Mouse (Mus musculus): Measurements from ENCODE around the gene Dpp7. TPM values are rescaled to one million over a fixed set of nuclear protein-coding genes. Genes with fewer than 3 reads are reported as not detected.

Gene Dpp7
- total and polyA plus RNA-seq, 3 experiments: 16.2 to 21.0 (median 20.9) TPM

DNA sequence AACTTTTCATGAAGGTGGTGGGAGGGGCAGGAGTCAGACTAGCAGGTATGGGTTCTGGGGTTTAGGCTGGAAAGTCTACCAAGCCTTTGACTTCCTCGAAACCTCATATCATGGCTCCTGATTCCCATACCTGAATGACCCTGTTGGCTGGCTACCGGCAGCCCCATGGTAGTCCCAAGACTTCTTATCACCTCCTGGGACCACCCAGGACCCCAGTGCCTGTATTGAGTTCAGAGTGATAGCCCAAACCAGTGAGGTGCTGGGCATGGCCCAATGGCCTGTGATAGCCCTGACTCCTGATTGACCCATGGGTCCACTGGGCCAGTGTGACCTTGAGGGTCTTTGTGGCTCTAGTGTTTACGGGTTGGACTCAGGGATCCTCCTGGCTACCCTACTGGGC, 5.5 kb downstream of the Dpp7 start:
- in situ Hi-C loops (cut with MboI; ENCODE audit: low pct_ligation_motif_present, low pct_unique_long_range_greater_than_20kb, low sequenced_read_pairs): no loop called here

GRCm38 (mm10) chr2:25349499-25349898, 6.7 kb downstream of the Dpp7 start:
- Histone ChIP-seq H3K9ac (ENCODE audit: insufficient read depth, low read depth) (no peak overlapping the region), H3K27ac (ENCODE audit: insufficient read depth, low read depth) (no peak overlapping the region), H3K27me3 (replicated peaks) (no peaks in the 10 kb centered on the region), H3K4me3 (replicated peaks in 1 of 3; ENCODE audit: low read depth in 2 of 3, low read length in 2 of 3, poor library complexity in 1 of 3) (no peak overlapping the region), H3K36me3 (replicated peaks in 1 of 2; ENCODE audit: control insufficient read depth in 1 of 2, insufficient read depth in 1 of 2, low read length in 1 of 2) (peaks cover 92 to 97% of the 10 kb centered on the region in 2 experiments), H3K9me3 (replicated peaks; ENCODE audit: low read length) (no peaks in the 10 kb centered on the region), H3K4me2 (ENCODE audit: insufficient read depth, low read depth, poor library complexity, severe bottlenecking) (no peak overlapping the region), H3K79me2 (replicated peaks; ENCODE audit: control insufficient read depth, extremely low read depth, insufficient read depth, poor library complexity, severe bottlenecking) (no peaks in the 10 kb centered on the region; the same call in 1 of the 2 replicates), H3K4me1 (ENCODE audit: control insufficient read depth in 1 of 2, insufficient read depth in 2 of 2) (peaks cover 0 to 6% of the 10 kb centered on the region in 2 experiments; a peak in 1 of 4 replicates)
- dilution Hi-C loops (cut with MboI; ENCODE audit: extremely low pct_ligation_motif_present, extremely low pct_unique_long_range_greater_than_20kb, low sequenced_read_pairs) (no loop called here), in situ Hi-C loops (cut with MboI; ENCODE audit: low pct_ligation_motif_present, low pct_unique_long_range_greater_than_20kb, low sequenced_read_pairs) (no loop called here)
- no peak for TF ChIP-seq RAD21 (IDR thresholded peaks at IDR 0.05; ENCODE audit: low read depth, low read length)
- TF ChIP-seq EP300 (IDR thresholded peaks at IDR 0.05; ENCODE audit: low read length): no peak
- no peak for TF ChIP-seq POLR2AphosphoS2 (IDR thresholded peaks at IDR 0.05; ENCODE audit: low read depth, low read length)
- no peak for TF ChIP-seq ZNF384 (IDR thresholded peaks at IDR 0.05; ENCODE audit: low read depth, low read length)
- DNase-seq (ENCODE audit: extremely low read depth): no peak

More for the DNA sequence above, 5.5 kb downstream of the Dpp7 start:
- Histone ChIP-seq H3K36me3 (replicated peaks in 1 of 2; ENCODE audit: control insufficient read depth in 1 of 2, insufficient read depth in 1 of 2, low read length in 1 of 2) (peaks cover 81 to 94% of the 10 kb centered on the region in 2 experiments), H3K4me1 (ENCODE audit: control insufficient read depth in 1 of 2, insufficient read depth in 2 of 2) (peaks cover 5 to 18% of the 10 kb centered on the region in 2 experiments), H3K4me3 (replicated peaks in 1 of 3; ENCODE audit: low read depth in 2 of 3, low read length in 2 of 3, poor library complexity in 1 of 3) (no peak overlapping the region), H3K4me2 (ENCODE audit: insufficient read depth, low read depth, poor library complexity, severe bottlenecking) (no peak overlapping the region), H3K79me2 (replicated peaks; ENCODE audit: control insufficient read depth, extremely low read depth, insufficient read depth, poor library complexity, severe bottlenecking) (no peaks in the 10 kb centered on the region; the same call in 1 of the 2 replicates), H3K9ac (ENCODE audit: insufficient read depth, low read depth) (no peak overlapping the region), H3K27ac (ENCODE audit: insufficient read depth, low read depth) (no peak overlapping the region), H3K27me3 (replicated peaks) (no peaks in the 10 kb centered on the region), H3K9me3 (replicated peaks; ENCODE audit: low read length) (no peaks in the 10 kb centered on the region)
- dilution Hi-C loops (cut with MboI; ENCODE audit: extremely low pct_ligation_motif_present, extremely low pct_unique_long_range_greater_than_20kb, low sequenced_read_pairs): no loop called here
- no peak for DNase-seq (ENCODE audit: extremely low read depth)
- TF ChIP-seq USF1 (IDR thresholded peaks at IDR 0.05; ENCODE audit: low read depth, low read length) (no peak), E2F4 (IDR thresholded peaks at IDR 0.05; ENCODE audit: insufficient replicate concordance, low read depth, low read length) (no peak), HCFC1 (IDR thresholded peaks at IDR 0.05; ENCODE audit: low read depth, low read length) (no peak), KAT2A (IDR thresholded peaks at IDR 0.05; ENCODE audit: insufficient replicate concordance, low read length) (no peak), POLR2A (IDR thresholded peaks at IDR 0.05; ENCODE audit: low read depth, low read length) (no peak), JUN (IDR thresholded peaks at IDR 0.05; ENCODE audit: insufficient read depth, low read depth, low read length) (no peak), ELF1 (IDR thresholded peaks at IDR 0.05; ENCODE audit: low read depth, low read length) (no peak), POLR2AphosphoS2 (IDR thresholded peaks at IDR 0.05; ENCODE audit: low read depth, low read length) (no peak)

DNA sequence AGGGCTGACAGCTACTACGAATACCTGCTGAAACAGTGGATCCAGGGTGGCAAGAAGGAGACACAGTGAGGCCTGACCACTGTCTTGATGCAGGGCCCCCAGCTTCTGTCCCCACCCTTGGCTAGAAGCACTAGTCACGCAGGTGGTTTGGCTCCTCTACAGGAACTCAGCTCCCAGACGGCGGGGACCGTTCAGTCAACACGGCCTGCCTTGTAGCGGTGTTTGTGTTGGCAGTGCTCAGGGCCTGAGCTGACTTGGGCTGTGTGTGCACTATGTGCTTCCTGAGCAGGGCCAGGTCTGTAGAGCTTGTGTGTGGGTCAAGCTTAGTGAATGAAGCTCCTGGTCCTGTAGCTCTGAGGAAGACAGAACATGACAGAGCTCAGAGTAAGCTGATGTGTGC, 8.0 kb downstream of the Dpp7 start:
- Histone ChIP-seq H3K27ac (ENCODE audit: insufficient read depth, low read depth) (no peak overlapping the region), H3K27me3 (replicated peaks) (no peaks in the 10 kb centered on the region), H3K4me1 (ENCODE audit: control insufficient read depth in 1 of 2, insufficient read depth in 2 of 2) (no peaks in the 10 kb centered on the region), H3K9ac (ENCODE audit: insufficient read depth, low read depth) (no peak overlapping the region), H3K36me3 (replicated peaks in 1 of 2; ENCODE audit: control insufficient read depth in 1 of 2, insufficient read depth in 1 of 2, low read length in 1 of 2) (peaks cover 91 to 97% of the 10 kb centered on the region in 2 experiments), H3K9me3 (replicated peaks; ENCODE audit: low read length) (no peaks in the 10 kb centered on the region), H3K4me2 (ENCODE audit: insufficient read depth, low read depth, poor library complexity, severe bottlenecking) (no peak overlapping the region), H3K4me3 (replicated peaks in 1 of 3; ENCODE audit: low read depth in 2 of 3, low read length in 2 of 3, poor library complexity in 1 of 3) (no peak overlapping the region), H3K79me2 (replicated peaks; ENCODE audit: control insufficient read depth, extremely low read depth, insufficient read depth, poor library complexity, severe bottlenecking) (no peaks in the 10 kb centered on the region; the same call in 1 of the 2 replicates)
- in situ Hi-C loops (cut with MboI; ENCODE audit: low pct_ligation_motif_present, low pct_unique_long_range_greater_than_20kb, low sequenced_read_pairs): no loop called here
- dilution Hi-C loops (cut with MboI; ENCODE audit: extremely low pct_ligation_motif_present, extremely low pct_unique_long_range_greater_than_20kb, low sequenced_read_pairs): no loop called here
- TF ChIP-seq IRF4 (IDR thresholded peaks at IDR 0.05; ENCODE audit: low read depth, low read length) (no peak), JUN (IDR thresholded peaks at IDR 0.05; ENCODE audit: insufficient read depth, low read depth, low read length) (no peak), MAX (IDR thresholded peaks at IDR 0.05; ENCODE audit: low read length) (no peak), MAZ (IDR thresholded peaks at IDR 0.05; ENCODE audit: low read depth, low read length) (no peak), KAT2A (IDR thresholded peaks at IDR 0.05; ENCODE audit: insufficient replicate concordance, low read length) (no peak), ZC3H11A (IDR thresholded peaks at IDR 0.05; ENCODE audit: low read depth, low read length) (no peak), MXI1 (IDR thresholded peaks at IDR 0.05; ENCODE audit: low read depth, low read length) (no peak), ELF1 (IDR thresholded peaks at IDR 0.05; ENCODE audit: low read depth, low read length) (no peak), GABPA (IDR thresholded peaks at IDR 0.05; ENCODE audit: insufficient replicate concordance, low read depth, low read length) (no peak), POLR2A (IDR thresholded peaks at IDR 0.05; ENCODE audit: low read depth, low read length) (no peak), SIN3A (IDR thresholded peaks at IDR 0.05; ENCODE audit: low read length) (no peak), NRF1 (IDR thresholded peaks at IDR 0.05; ENCODE audit: low read depth, low read length) (no peak), BHLHE40 (IDR thresholded peaks at IDR 0.05; ENCODE audit: low read depth, low read length) (no peak), UBTF (IDR thresholded peaks at IDR 0.05; ENCODE audit: low read depth, low read length) (no peak), JUND (conservative IDR thresholded peaks at IDR 0.05; ENCODE audit: low read depth, low read length) (no peak)
- DNase-seq (ENCODE audit: extremely low read depth): no peak

All from CH12.LX (cell line).